In the genomic region with DNA sequence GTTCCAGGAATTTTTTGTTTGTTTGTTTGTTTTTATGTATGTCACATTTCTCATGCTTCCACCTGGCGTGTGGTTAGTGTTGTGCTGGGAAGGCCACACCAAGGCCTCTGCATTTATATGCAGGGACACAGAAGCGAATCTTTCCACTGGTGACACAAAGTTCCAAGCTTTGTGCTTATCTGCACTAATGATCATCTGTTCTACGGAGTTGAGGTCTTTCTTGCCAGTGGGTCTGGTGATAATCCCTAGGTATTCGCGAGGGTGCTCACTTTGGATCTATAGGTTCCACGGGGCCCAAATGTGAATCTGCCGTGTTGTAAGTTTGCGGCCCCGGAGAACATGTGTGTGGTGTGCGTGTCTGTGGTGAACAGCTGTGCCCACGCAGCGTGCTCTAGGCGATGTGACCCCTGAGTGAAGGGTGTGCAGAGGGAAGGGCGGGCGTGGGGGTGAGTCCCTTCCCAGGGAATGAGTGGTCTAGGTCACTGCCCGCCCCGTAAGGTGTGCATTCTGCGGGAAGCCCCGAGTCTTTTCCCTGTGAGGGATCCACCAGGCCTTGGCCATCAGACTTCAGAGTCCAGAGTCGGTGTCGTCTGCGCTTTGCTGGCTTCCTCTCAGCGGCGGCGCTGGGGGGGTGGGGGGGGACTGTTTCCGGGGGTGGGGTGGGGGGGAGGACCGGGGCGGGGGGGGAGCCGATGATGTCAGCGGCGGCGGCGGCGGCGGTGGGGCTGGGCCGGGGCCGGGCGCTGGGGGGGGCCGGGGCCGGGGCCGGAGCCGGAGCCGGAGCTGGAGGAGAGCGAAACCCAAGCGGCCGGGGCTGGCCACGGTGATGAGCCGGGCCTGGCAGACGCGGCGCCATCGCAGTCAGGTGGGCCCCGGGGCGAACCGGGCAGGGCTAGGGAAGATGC, we compare ENCODE assay signal across 8 mouse cellular contexts. TPM values are rescaled to one million over a fixed set of nuclear protein-coding genes. Genes with fewer than 3 reads are reported as not detected.
DNase-seq lines count a peak whose midpoint lies in the region; ATAC-seq and TF ChIP-seq lines count a peak whose summit lies in the region.

A gene (plus strand): TSS at position 692 of the 905 bp plus-strand sequence.

- H3K4me2 ChIP-seq in hindbrain, embryonic 16.5 days (ENCODE audit: low read length) = peak within 1 kb of the TSS; percentile 75

- TF ChIP-seq POLR2A in cerebellum, adult 2 months (IDR thresholded peaks at IDR 0.05; ENCODE audit: borderline replicate concordance, insufficient read depth, low read length) = 0 out of 2 replicates have a peak, but pooled peaks have one; percentile 52

- 9% methylated on average over 40 of the region's 55 CpGs for WGBS in cerebellum, adult 2 months
- WGBS in hindbrain, embryonic 16.5 days = 17% methylated on average over 38 of the region's 55 CpGs

- intact Hi-C loops in left cerebral cortex, postnatal 14 days (cut with DNase I) = loop anchor here (2.0 kb wide), 1 partner anchor 37 kb away; no protein-coding TSS in a partner anchor

- TF ChIP-seq CTCF in cerebellum, adult 2 months (IDR thresholded peaks at IDR 0.05; ENCODE audit: borderline replicate concordance, insufficient read depth, low read depth, low read length) = no peak

- H3K4me3 ChIP-seq in cerebellum, adult 2 months (replicated peaks; ENCODE audit: insufficient read depth, low read depth, low read length) = peak within 1 kb of the TSS; percentile 93
- H3K4me3 ChIP-seq in hindbrain, embryonic 16.5 days (ENCODE audit: low read length) = peak within 1 kb of the TSS; percentile 93
- H3K4me3 ChIP-seq in megakaryocyte, embryonic 14.5 days (replicated peaks) = peak within 1 kb of the TSS; percentile 94

- H3K27ac ChIP-seq in cerebellum, adult 2 months (ENCODE audit: insufficient read depth, low read length) = peak within 1 kb of the TSS; percentile 99
- H3K27ac ChIP-seq in hindbrain, embryonic 16.5 days (ENCODE audit: low read depth, low read length) = peak within 1 kb of the TSS; percentile 94

- no peaks in the 10 kb centered on the region for H3K27me3 ChIP-seq in cerebellum, adult 2 months (ENCODE audit: control insufficient read depth, insufficient read depth, low read length)
- H3K27me3 ChIP-seq in hindbrain, embryonic 16.5 days (replicated peaks; ENCODE audit: control insufficient read depth, insufficient read depth, low read length) = no peaks in the 10 kb centered on the region
- peaks cover 37% of the 10 kb centered on the region for H3K27me3 ChIP-seq in megakaryocyte, embryonic 14.5 days (replicated peaks)
- H3K27me3 ChIP-seq in splenic B cell, adult 2 months (ENCODE audit: control insufficient read depth, insufficient read depth, low read length, poor library complexity, severe bottlenecking) = no peaks in the 10 kb centered on the region

- DNase-seq in right cerebral cortex, adult 18-20 months = peak; percentile 37
- no peak for DNase-seq in right cerebral cortex, postnatal 36 days (ENCODE audit: low spot score in 2 of 2)
- peak; percentile 68 to 73 for DNase-seq in cerebellum, adult 2 months
- DNase-seq in gastrocnemius, postnatal 10 days = peak; percentile 63
- DNase-seq in left cerebral cortex, postnatal 14 days (ENCODE audit: low spot score in 2 of 2) = no peak
- peak; percentile 65 for DNase-seq in splenic B cell, adult 2 months (ENCODE audit: low read depth, low spot score)

- H3K9ac ChIP-seq in hindbrain, embryonic 16.5 days (ENCODE audit: low read depth, low read length) = peak within 1 kb of the TSS; percentile 99

- peak; percentile 64 for ATAC-seq in hindbrain, embryonic 16.5 days

- H3K36me3 ChIP-seq in hindbrain, embryonic 16.5 days (ENCODE audit: control insufficient read depth, insufficient read depth, low read length) = no peaks in the 10 kb centered on the region
- no peaks in the 10 kb centered on the region for H3K36me3 ChIP-seq in megakaryocyte, embryonic 14.5 days (replicated peaks; ENCODE audit: low read length)
- no peaks in the 10 kb centered on the region for H3K36me3 ChIP-seq in splenic B cell, adult 2 months (ENCODE audit: control insufficient read depth, insufficient read depth, low read length, poor library complexity, severe bottlenecking)

- H3K9me3 ChIP-seq in hindbrain, embryonic 16.5 days (ENCODE audit: control insufficient read depth, low read length) = no peaks in the 10 kb centered on the region
- no peaks in the 10 kb centered on the region for H3K9me3 ChIP-seq in megakaryocyte, embryonic 14.5 days

- H3K4me1 ChIP-seq in cerebellum, adult 2 months (ENCODE audit: control insufficient read depth, insufficient read depth, low read length) = peaks cover 22% of the 10 kb centered on the region
- peaks cover 20% of the 10 kb centered on the region for H3K4me1 ChIP-seq in hindbrain, embryonic 16.5 days (ENCODE audit: control insufficient read depth, insufficient read depth, low read depth, low read length)
- peaks cover 30% of the 10 kb centered on the region for H3K4me1 ChIP-seq in megakaryocyte, embryonic 14.5 days

RNA-seq across cellular contexts. Expression of the gene that starts here (rescaled TPM):
- 69.8 and 71.1 TPM in 2 replicates for polyA plus RNA-seq in cerebellum, adult 2 months (2012; rRNA removed)
- 10 to 100 TPM; 21.0 to 29.3 TPM for total RNA-seq in gastrocnemius, postnatal 10 days (2021)
- polyA plus RNA-seq in hindbrain, embryonic 16.5 days (2015; fragmentation: Nextera tagmentation; extraction: Ambion mirVana) = 5.8 and 6.2 TPM in 2 replicates
- total RNA-seq in left cerebral cortex, postnatal 14 days (2021) = 10 to 100 TPM; 71.1 to 86.9 TPM
- polyA plus RNA-seq in megakaryocyte, embryonic 14.5 days (2012; ENCODE audit: insufficient read depth, low replicate concordance) = 1.9 and 3.9 TPM in 2 replicates

Comparison
In these comparisons a context has a peak if more than half of its experiments do, and no peak if none do; other contexts are left out.
1. DNase-seq: peak in right cerebral cortex, adult 18-20 months (single experiment), cerebellum, adult 2 months (2 of 2), gastrocnemius, postnatal 10 days (single experiment) and splenic B cell, adult 2 months (single experiment); none in right cerebral cortex, postnatal 36 days (0 of 2) and left cerebral cortex, postnatal 14 days (0 of 2).
2. Peak in every context shown above with its lines, with median percentiles within 50 percentile points of each other: H3K4me3 ChIP-seq.